Mouse (Mus musculus) urinary bladder, postnatal 25 days (tissue): Measurements from ENCODE around the gene 2310034G01Rik.
A peak's percentile ranks its signal among the peaks of the same experiment; 100 is the strongest.

Experiments used
- DNase-seq: peaks from one replicate; pipeline ENCODE4 v3.0.0; 2022; ENCODE audit warnings: low spot score

Gene 2310034G01Rik

DNA sequence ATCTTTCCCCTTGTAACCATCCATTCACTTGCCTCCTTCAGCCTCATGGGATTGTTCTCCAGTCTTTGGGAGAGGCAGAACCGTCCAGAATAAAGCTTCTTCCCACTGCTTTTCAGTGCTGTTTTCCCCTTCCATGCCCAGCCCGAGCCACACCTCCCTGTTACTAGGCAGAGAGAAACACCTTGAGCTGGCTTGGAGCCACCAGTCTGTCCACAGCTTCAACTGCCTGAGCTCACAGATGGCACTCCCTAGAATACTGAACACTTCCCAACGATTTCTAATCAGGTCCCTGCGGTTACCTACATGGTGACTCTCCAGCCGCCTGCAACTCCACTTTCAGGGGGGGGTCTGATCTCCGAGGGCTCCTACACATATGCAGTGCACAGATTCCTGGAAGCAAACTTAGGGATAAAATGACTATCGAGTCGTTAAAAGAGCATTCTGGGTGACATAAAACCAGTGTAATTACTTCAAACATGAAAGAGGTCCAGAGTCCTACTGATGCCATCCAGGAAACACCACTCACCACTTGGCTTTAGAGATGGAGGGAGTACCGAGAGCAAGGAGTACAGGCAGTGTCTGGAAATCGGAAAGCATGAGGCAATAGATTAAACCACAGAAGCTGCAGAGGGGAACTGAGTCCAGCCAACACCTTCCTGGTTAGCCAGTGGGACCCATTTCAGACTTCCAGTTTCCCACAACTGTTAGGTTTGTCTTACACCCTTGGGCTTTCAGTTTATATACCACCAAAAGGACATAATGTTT, at the start of gene 2310034G01Rik:
TSS of gene 2310034G01Rik (minus strand) at position 135 of the 765 bp plus-strand sequence.
- DNase-seq: no peak

- DNase-seq: no peak
These were observed 49.8 kb upstream of the 2310034G01Rik start for GRCm38 (mm10) chr19:46399886-46400285.

GRCm38 (mm10) chr19:46399372-46399771, 49.3 kb upstream of the 2310034G01Rik start:
- DNase-seq: no peak

DNA sequence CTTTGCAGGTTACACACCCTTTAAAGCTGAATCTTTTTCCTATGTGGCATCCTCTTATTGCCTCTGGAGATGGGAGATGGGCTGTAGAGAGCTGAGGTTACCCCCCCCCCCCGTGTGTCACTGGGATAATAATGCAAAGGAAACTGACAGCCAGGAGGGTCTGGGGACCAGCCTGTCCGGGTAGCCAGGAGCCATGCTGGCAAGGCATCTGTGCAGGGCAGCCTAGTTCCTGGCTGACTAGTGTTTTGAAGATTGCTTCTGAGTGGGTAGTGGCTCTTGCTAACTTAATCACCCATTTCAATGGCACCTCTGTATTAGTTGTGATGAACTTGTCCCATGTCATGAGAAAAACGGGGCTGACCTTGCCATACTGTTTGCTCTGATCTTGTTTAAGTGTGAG, 48.3 kb upstream of the 2310034G01Rik start:
- no peak for DNase-seq

DNA sequence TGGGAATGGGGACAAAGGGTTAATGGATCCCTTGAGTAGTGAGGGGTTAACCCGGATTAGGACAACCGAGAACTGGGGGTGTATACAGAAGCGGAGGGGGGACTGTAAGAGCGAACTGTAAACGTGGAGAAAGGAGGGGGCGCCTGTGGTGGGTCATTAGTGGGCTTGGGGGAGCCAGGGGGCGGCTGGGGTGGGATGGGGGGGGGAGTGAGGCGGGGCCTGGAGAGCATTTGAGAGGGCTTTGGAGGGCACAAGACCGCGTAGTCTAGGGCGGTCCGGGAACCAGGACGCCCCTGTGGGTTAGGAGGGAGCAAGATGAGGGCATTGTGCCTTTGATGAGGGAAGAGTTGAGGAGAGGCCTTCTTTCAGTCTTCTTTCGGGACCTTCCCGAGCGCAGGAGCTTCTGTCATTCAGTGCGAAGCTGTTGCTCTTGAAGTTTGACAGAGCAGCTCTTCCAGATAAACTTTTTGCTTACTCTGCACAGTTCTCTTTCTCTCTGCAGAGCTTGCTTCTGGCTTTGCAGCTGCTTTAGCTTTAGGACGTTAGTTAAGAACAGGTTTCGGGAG, 47.4 kb upstream of the 2310034G01Rik start:
- no peak for DNase-seq

GRCm38 (mm10) chr19:46396686-46397435, 46.8 kb upstream of the 2310034G01Rik start, which contains the start of gene Sufu:
Sufu (plus strand) TSS chr19:46396896.
- DNase-seq: peak; percentile 96

- DNase-seq: no peak
These were observed 46.0 kb upstream of the 2310034G01Rik start for GRCm38 (mm10) chr19:46396109-46396508.

GRCm38 (mm10) chr19:46395109-46396009, 45.3 kb upstream of the 2310034G01Rik start, which contains the start of gene Actr1a:
Actr1a (minus strand) TSS chr19:46395748.
- DNase-seq: peak; percentile 91

DNA sequence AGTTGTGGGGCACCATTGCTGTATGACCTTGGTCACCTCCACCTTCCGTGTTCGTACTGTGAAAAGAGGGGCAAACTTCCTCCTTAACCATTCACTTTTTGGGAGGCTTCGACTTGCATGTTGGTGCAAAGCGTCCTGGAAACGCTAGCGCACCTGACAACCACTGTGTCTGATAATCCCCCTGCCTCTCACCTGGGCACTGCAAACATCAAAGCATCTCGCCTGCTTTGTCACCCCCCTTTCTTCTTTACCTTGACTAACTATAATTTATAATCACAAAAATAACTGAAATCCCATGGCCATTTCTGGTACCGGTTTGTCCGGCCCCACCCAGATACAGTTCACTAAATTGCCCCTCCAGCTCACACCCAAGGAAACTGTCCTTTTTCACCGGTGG, 44.6 kb upstream of the 2310034G01Rik start:
- no peak for DNase-seq

DNA sequence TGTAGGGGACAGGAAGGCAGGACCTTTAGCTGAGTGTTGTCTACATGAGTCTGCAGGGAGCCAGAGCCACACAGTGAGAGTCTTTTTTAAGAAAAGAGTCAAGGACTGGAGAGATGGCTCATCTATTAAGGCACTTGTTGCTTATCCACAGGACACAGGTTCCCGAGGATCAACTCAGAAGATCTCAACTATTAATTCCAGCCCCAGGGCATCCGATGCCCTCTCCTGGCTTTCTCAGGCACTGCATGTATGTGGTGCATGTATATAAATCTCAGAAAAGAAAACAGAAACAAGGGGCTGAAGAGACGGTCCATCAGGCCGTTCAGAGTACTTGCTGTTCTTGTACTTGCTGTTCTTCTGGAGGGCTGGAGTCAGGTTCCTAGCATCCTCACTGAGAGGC, 41.9 kb upstream of the 2310034G01Rik start:
- no peak for DNase-seq

- no peak for DNase-seq
These were observed 39.8 kb upstream of the 2310034G01Rik start for GRCm38 (mm10) chr19:46389872-46390271.

DNA sequence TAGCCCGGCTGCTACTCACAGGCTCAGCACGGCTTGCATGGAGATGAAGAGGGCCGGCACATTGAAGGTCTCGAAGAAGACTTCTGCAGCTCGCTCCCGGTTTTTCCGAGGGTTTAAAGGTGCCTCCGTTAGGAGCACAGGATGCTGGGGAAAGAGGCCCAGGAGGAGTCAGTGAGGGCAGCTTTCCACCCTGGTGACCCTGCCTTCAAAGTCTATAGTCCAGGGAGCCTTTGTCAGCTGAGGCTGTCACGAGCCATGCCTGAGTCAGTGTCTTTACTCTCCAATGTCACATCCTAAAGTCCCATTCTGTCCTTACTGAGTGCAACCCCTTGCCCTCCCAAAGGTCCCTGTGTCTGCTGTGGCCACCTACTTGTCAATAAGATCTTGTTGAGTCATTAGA, 32.2 kb upstream of the 2310034G01Rik start:
- no peak for DNase-seq

- DNase-seq: no peak
These were observed 25.8 kb upstream of the 2310034G01Rik start for GRCm38 (mm10) chr19:46375891-46376290.

DNA sequence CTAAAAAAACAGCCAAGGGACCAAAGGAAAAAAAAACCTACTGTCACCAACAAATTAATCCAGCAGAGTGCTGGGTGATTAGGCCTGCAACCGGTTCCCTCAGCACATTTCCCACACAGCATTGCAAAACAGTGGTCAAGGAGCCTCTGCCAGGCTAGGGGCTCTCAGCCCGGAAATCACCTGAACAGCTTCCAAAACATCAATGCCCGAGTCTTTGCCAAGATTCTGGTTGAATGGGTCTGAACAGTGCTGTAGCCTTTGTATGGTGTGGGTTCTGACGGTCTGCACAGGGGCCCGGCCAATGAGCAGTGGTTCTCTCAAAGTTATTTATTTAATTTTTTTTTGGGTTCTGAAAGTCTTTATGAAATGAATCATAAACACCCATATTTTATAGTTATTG, 25.4 kb upstream of the 2310034G01Rik start:
- DNase-seq: no peak

DNA sequence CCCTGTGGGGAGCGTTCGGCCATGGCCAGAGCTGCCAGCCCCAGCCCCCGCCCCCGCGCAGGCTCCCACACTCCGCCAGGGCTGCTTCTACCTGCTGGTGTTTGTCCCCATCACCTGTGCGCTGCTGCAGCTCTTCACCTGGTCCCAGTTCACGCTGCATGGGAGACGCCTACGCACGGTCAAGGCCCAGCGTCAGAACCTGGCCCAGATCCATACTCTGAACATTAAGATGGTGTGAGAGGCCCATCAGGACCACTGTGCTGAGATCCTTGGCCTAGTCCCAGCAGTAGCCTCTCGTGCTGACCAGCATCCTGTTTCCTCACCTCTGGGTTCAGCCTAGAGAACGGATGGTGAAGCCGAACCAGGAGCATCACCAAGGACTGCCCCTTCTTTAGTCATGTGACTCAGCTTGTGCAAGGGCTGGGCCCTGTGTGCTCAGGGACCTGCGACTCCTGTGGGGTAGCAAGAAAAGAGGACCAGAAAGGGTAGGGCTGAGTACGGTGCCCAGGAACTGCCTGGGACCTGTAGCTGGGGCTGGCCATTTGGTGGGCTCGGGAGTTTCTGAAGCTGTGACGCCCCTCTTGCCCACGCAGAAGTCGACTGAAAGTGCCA, 24.5 kb upstream of the 2310034G01Rik start:
- no peak for DNase-seq

DNA sequence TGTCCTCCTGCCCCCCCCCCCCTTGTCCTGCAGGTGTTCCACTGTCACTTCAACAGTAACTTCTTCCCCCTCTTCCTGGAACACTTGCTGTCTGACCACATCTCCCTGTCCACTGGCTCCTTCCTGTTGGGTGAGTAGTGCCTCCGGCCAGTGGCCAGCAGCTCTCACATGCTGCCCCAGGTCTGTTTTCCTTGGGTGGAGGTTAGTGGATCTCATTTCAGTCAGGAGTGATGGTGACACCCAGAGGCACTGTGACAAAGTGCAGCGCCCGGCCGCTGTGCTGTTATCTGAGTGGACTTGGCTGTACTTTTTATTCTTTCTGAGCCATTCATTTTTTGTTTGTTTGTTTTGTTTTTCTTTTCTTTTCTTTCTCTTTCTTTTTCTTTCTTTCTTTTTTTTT, 19.1 kb upstream of the 2310034G01Rik start:
- peak; percentile 21 for DNase-seq

DNA sequence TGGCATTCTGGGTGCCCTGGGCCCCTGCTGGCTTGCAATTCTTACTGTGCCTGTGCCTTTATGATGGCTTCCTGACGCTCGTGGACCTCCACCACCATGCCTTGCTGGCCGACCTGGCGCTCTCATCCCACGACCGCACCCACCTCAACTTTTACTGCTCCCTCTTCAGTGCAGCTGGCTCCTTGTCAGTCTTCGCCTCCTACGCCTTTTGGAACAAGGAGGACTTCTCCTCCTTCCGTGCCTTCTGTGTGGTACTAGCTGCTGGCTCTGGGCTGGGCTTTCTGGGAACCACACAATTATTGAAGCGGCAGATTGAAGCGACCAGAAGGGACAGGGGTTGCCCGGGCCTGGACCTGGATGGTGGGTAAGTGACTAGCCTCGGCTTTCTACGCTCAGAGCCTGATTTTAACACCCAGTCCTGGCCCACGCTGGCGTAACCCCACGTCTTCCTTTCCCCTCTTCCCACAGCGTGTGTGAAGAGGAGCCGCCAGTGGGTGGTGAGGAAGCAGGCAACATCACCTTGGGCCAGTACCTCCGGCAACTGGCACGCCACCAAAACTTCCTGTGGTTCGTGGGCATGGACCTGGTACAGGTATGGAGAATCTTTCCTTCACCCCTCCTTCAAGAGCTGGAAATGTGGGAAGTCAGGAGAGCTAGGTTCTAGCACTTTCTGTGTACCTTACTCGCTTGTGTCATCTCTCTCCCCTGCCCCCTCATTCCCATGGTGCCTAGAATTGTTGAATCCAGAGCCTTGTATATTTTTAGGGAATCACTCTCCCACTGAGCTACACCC, 17.9 kb upstream of the 2310034G01Rik start:
- no peak for DNase-seq

- no peak for DNase-seq
These were observed 13.3 kb upstream of the 2310034G01Rik start for GRCm38 (mm10) chr19:46363294-46364009.

GRCm38 (mm10) chr19:46362104-46362503, 12.0 kb upstream of the 2310034G01Rik start:
- DNase-seq: no peak

- no peak for DNase-seq
These were observed 8.3 kb upstream of the 2310034G01Rik start for GRCm38 (mm10) chr19:46358381-46358780.
